Mouse (Mus musculus): ENCODE data around the gene Cpsf6. TPM values are rescaled to one million over a fixed set of nuclear protein-coding genes. Genes with fewer than 3 reads are reported as not detected.

Gene Cpsf6
- polyA plus RNA-seq, 1 experiment = 149 TPM

GRCm38 (mm10) chr10:117412474-117413057, 32.8 kb upstream of the Cpsf6 start:
- DNase-seq (ENCODE audit: low read depth) = no peak
- TF ChIP-seq POLR2A (IDR thresholded peaks at IDR 0.05; ENCODE audit: borderline replicate concordance, extremely low read depth, insufficient read depth, insufficient read length, poor library complexity, severe bottlenecking) (no peak), CTCF (IDR thresholded peaks at IDR 0.05; ENCODE audit: borderline replicate concordance, extremely low read depth, insufficient read depth, insufficient read length) (no peak)

GRCm38 (mm10) chr10:117411716-117412473, 32.1 kb upstream of the Cpsf6 start:
- TF ChIP-seq CTCF (IDR thresholded peaks at IDR 0.05; ENCODE audit: borderline replicate concordance, extremely low read depth, insufficient read depth, insufficient read length) (no peak), POLR2A (IDR thresholded peaks at IDR 0.05; ENCODE audit: borderline replicate concordance, extremely low read depth, insufficient read depth, insufficient read length, poor library complexity, severe bottlenecking) (no peak)
- DNase-seq (ENCODE audit: low read depth) = no peak

GRCm38 (mm10) chr10:117411131-117411530, 31.3 kb upstream of the Cpsf6 start:
- TF ChIP-seq CTCF (IDR thresholded peaks at IDR 0.05; ENCODE audit: borderline replicate concordance, extremely low read depth, insufficient read depth, insufficient read length) (no peak), POLR2A (IDR thresholded peaks at IDR 0.05; ENCODE audit: borderline replicate concordance, extremely low read depth, insufficient read depth, insufficient read length, poor library complexity, severe bottlenecking) (no peak)
- DNase-seq (ENCODE audit: low read depth) = peak; percentile 42

GRCm38 (mm10) chr10:117410481-117411048, 30.8 kb upstream of the Cpsf6 start:
- TF ChIP-seq POLR2A (IDR thresholded peaks at IDR 0.05; ENCODE audit: borderline replicate concordance, extremely low read depth, insufficient read depth, insufficient read length, poor library complexity, severe bottlenecking) (no peak), CTCF (IDR thresholded peaks at IDR 0.05; ENCODE audit: borderline replicate concordance, extremely low read depth, insufficient read depth, insufficient read length) (no peak)

GRCm38 (mm10) chr10:117409373-117410354, 29.8 kb upstream of the Cpsf6 start:
- TF ChIP-seq POLR2A (IDR thresholded peaks at IDR 0.05; ENCODE audit: borderline replicate concordance, extremely low read depth, insufficient read depth, insufficient read length, poor library complexity, severe bottlenecking) (no peak), CTCF (IDR thresholded peaks at IDR 0.05; ENCODE audit: borderline replicate concordance, extremely low read depth, insufficient read depth, insufficient read length) (no peak)
- no peak for DNase-seq (ENCODE audit: low read depth)

More at GRCm38 (mm10) chr10:117410481-117411048, 30.8 kb upstream of the Cpsf6 start:
- DNase-seq (ENCODE audit: low read depth) = no peak

GRCm38 (mm10) chr10:117408545-117409372, 28.9 kb upstream of the Cpsf6 start:
- TF ChIP-seq POLR2A (IDR thresholded peaks at IDR 0.05; ENCODE audit: borderline replicate concordance, extremely low read depth, insufficient read depth, insufficient read length, poor library complexity, severe bottlenecking) = no peak
- TF ChIP-seq CTCF (IDR thresholded peaks at IDR 0.05; ENCODE audit: borderline replicate concordance, extremely low read depth, insufficient read depth, insufficient read length) = no peak
- no peak for DNase-seq (ENCODE audit: low read depth)

GRCm38 (mm10) chr10:117407734-117408288, 28.0 kb upstream of the Cpsf6 start:
- no peak for DNase-seq (ENCODE audit: low read depth)
- TF ChIP-seq CTCF (IDR thresholded peaks at IDR 0.05; ENCODE audit: borderline replicate concordance, extremely low read depth, insufficient read depth, insufficient read length) (no peak), POLR2A (IDR thresholded peaks at IDR 0.05; ENCODE audit: borderline replicate concordance, extremely low read depth, insufficient read depth, insufficient read length, poor library complexity, severe bottlenecking) (no peak)

GRCm38 (mm10) chr10:117406843-117407733, 27.3 kb upstream of the Cpsf6 start:
- TF ChIP-seq CTCF (IDR thresholded peaks at IDR 0.05; ENCODE audit: borderline replicate concordance, extremely low read depth, insufficient read depth, insufficient read length) (no peak), POLR2A (IDR thresholded peaks at IDR 0.05; ENCODE audit: borderline replicate concordance, extremely low read depth, insufficient read depth, insufficient read length, poor library complexity, severe bottlenecking) (no peak)
- DNase-seq (ENCODE audit: low read depth) = no peak

- no peak for DNase-seq (ENCODE audit: low read depth)
- no peak for TF ChIP-seq POLR2A (IDR thresholded peaks at IDR 0.05; ENCODE audit: borderline replicate concordance, extremely low read depth, insufficient read depth, insufficient read length, poor library complexity, severe bottlenecking)
- no peak for TF ChIP-seq CTCF (IDR thresholded peaks at IDR 0.05; ENCODE audit: borderline replicate concordance, extremely low read depth, insufficient read depth, insufficient read length)
Observed at GRCm38 (mm10) chr10:117406283-117406588, 26.4 kb upstream of the Cpsf6 start.
